Mouse (Mus musculus) 3134 (cell line): Measurements from ENCODE around the gene Rad50.

Source experiments
- DNase-seq: peaks from one replicate; pipeline ENCODE4 v3.0.0-alpha.2; 2011; ENCODE audit warnings: low spot score; ENCODE audit not compliant: insufficient read length; ENCODE audit errors: extremely low read depth

Rad50 gene

DNA sequence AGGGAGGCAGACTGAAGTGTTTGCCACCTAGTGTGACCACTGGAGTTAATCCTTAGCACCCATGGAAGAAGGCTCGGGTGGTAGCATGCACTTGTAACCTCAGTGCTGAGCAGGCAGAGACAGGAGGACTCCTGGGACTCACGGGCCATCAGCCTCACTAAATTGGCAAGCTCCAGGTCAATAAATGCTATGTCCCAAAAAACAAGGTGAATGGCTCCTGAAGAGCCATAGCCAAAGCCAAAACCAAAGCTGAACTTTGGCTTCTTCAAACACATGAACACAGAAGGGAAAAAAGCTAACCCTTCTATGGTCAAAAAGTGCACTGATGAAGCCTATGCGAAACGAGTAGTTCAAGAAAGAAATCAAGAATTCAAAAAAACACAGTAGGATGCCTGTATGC lies 7.8 kb downstream of the Rad50 start:
- no peak for DNase-seq

DNA sequence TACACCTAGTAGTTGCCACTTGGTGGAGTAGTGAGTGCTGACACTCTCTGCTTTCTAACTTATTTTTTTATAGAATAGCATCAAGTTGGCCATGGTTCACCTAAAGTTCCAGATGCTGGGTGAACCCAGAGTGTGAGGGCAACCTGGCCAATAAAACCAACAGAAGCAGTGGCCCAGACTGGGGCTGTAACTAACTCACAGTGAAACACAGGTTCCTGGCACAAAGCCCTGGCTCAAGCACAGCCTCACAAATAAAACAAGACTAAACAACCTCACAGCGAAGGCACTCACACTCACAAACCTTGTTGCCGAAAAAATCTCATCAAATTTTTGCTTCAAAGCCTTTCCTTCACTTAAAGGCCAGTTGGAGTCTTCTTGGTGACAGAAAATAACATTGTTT lies 8.6 kb downstream of the Rad50 start:
- DNase-seq = no peak

GRCm38 (mm10) chr11:53691979-53692378 lies 15.1 kb downstream of the Rad50 start:
- DNase-seq = no peak

DNA sequence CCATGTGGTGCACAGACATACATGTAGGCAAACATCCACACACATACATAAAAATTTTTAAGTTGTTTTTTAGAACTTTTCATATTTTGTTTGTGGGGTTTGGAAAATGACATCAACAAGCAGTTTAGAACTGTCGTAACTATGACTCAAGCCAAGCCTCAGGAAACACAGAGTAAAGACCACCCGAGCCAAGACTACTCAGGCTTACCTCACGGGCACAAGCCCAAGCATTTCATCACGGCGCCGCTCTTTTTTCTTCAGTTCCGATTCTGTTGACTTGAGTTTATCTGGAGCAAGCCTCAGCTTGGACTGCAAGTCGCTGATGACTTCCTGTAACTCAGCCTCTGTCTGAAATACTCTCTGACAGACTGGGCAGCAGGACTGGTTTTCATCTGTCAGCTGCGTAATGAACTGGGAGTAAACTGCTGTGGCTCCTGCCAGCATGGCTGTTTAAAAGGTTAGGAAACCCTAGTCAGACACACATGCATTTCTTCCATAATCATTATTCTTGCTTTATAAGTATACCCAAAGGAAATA lies 24.1 kb downstream of the Rad50 start:
- DNase-seq = no peak

GRCm38 (mm10) chr11:53682170-53682569 lies 24.9 kb downstream of the Rad50 start:
- DNase-seq = no peak

DNA sequence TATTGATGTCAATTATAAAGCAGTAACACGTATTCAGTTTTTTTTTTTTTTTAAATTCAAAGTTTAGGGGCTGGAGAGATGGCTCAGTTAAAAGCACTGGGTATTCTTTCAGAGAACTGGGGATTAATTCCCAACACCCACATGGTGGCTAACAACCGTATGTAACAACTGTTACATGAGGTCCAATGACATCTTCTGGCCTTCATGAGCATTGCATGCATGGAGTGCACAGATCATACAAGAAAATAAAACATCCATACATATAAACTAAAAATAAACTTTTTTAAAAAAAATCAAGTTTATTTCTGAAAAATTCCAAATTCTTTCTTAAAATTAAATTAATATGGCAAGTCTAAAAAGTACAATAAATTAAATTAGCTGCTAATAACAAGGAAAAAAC lies 25.4 kb downstream of the Rad50 start:
- DNase-seq = no peak

- no peak for DNase-seq
Observed at GRCm38 (mm10) chr11:53680141-53680540, 27.0 kb downstream of the Rad50 start.

DNA sequence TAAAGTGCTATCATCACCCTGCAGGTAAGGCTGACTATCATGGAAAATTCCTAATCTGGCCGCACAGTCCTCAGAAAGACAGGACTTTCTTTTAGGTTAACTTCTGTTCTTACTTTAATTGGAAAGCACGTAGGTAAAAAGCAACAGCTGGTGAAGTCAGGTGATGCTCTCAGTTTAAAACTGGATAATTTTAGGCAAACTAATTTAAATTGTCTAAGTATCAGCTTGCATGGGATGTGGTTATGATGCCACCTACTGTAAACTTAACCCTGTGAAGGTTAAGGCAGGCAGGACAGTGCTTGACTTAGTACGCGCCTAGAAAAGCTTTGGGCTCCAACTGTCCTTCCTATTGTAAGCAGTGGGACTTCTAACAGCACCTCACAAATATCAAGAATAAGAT lies 35.7 kb downstream of the Rad50 start:
- DNase-seq = no peak

GRCm38 (mm10) chr11:53664091-53664490 lies 43.0 kb downstream of the Rad50 start:
- DNase-seq = no peak

DNA sequence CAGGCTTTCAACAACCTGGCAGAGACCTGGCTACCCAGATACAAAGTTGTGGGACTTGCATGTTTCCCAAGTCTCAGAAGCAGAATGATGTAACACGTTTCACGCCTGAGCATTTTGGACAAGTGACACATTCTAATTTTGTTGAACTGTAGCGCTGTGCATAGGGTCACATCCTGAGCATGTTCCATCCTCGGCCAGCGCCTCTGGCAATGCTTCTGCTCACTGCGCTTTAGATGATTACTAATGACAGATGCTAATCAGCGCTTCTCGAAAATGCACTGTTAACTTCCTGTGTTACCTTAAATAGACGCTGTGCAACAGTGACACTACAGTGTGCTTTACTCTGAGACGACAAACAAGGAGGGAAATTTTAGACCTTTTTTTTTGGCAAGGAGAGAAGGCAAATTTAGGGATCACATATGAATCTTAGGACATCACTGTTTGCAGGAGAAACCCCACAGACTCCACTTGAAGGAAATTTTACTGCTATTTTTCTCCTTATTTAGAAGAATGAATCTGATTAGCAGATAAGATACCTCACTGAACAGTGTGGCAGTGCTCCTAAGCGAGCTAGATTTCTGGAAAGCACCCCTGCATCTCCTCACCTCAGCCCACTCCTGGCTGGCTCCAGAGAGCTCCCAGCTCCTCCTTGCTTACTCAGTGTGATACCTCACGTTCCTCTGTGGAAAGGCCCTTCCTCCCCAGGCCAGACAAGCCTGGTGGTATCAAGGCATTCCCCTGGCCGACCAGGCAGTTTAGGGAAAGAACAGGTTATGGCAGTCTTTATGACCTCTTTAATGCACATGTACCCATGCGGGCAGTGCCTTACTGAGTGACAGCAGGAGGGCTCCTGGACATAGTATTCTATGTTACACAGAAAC lies 44.1 kb downstream of the Rad50 start:
- DNase-seq = no peak

GRCm38 (mm10) chr11:53657828-53658227 lies 49.3 kb downstream of the Rad50 start:
- DNase-seq = no peak

DNA sequence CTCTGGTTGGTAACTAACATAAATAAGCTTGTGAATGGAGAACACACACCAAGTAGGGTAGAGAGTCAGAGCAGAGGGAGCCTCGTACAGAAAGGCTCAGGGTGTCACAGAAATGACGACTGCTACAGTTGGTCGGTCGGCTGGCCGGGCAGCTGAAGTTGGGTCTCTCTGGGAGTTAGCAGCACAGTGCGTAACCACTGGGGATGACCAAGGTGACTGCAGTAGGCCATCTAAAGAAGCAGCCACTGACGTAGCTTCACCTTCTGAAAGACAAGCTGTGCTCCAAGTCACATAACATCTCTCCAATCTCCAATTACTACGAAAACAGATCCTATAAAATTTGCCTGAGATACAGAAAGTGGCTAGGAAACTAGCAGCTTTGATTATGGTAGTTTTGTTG lies 49.7 kb downstream of the Rad50 start:
- DNase-seq = no peak

- no peak for DNase-seq
Observed at GRCm38 (mm10) chr11:53656558-53657202, 50.4 kb downstream of the Rad50 start.

DNA sequence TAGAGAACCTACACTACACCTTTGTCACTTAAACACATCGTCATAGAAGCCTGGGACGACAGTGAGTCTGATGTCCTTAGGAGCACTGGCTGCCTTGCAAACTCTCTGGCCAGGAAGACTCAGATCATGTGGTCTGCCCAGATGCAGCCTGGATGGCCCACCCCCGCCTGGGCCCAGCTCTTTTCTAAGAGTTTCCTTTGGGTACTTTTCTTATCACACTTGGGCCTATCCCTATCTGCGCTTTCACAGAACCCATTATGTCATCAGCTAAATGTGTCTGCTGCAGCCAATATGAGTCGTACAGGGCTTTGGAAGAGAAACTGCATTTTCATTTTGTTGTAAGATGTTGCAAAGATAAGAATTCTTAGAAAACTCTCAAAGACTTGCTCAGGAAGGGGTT lies 52.1 kb downstream of the Rad50 start:
- DNase-seq = no peak

GRCm38 (mm10) chr11:53652427-53652826 lies 54.7 kb downstream of the Rad50 start:
- no peak for DNase-seq

DNA sequence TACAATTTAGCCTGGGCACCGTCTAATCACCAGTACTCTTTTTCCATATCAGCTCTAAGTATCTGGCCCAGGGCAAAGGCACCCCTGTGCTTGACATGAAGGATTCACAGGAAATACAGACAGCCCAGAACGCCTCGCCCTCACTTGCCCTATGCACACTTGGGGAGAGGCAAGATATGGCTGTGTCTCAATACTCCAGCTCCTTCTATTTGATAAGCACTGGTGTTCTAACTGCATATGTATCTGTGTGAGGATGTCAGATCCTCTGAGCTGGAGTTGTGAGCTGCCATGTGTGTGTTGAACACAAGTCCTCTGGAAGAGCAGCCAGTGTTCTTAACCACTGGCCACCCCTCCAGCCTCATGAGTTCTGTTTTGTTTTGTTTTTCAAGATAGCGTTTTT lies 55.7 kb downstream of the Rad50 start:
- no peak for DNase-seq

- DNase-seq = no peak
Observed at GRCm38 (mm10) chr11:53644017-53644416, 63.1 kb downstream of the Rad50 start.

GRCm38 (mm10) chr11:53642744-53643279 lies 64.3 kb downstream of the Rad50 start:
- DNase-seq = no peak

DNA sequence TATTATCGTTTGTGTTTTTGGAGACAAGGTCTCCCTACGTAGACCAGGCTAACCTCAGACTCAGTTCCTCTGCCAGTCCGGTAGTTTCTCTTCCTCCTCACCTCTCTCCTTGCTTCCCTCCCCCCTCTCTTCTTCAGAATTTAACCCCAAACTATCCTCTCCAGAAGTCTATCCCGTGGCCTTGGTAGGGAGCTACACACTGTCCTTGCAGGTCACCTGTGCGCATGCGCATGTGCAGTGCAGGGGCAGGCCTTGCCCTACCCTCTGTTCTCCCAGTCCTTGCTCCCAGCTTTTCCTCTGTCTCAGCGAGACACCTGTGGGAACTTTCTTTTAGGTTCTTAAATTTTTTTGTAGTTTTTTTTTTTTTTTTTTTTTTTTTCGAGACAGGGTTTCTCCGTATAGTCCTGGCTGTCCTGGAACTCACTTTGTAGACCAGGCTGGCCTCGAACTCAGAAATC lies 69.3 kb downstream of the Rad50 start:
- no peak for DNase-seq

- no peak for DNase-seq
Observed at GRCm38 (mm10) chr11:53637046-53637802, 69.9 kb downstream of the Rad50 start.

DNA sequence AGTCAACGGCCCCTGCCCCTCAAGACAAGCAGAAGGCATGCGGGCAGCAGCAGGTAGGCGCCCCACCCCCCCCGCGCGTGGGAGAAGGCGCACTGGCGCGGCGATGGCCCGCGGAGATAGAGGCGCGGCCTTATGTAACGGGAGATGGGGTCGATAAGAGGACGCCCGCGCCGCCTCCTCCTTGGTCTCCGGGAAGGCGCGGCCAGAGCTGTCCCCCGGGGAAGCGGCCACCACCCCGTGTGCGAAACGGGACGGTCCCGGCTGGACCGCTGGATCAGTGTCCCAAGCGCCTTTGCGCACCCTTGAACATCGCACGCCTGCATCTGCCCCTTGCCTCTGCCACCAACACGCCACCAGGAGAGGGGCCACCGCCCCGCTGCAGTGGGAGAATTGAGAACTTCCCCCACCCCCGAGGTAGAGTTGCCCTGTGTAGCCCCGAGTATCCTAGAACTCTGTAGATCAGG lies 70.9 kb downstream of the Rad50 start:
- no peak for DNase-seq
